Mouse (Mus musculus): ENCODE data around the gene Lenep.
"Not testable (repeated sequence)": the region's sequence is repeated elsewhere in the genome, so short reads cannot be mapped to it uniquely, and the experiment has no call there.

The Lenep gene

DNA sequence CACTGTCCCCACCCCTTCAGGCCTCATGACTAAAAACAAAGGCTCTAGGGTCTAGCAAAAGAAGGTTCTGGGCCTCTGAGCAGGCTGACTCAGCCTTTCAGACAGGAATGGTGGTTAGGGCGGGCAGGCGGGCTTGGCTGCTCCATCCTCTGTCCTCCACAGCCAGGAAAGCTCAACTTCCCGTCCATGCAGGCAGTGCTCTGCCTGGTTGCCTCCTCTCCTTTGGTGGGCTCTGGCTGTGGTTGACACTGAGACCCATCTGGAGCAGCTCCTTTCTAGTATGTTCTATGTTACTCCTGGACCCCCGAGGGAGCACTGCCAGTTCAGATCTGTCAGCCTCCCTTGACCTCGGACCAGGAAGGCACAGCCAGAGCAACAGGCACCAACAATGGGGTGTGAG lies at the start of gene Lenep:
Gene Lenep (minus strand): TSS at position 101 of the 400 bp plus-strand sequence.
- DNase-seq: no peak

DNA sequence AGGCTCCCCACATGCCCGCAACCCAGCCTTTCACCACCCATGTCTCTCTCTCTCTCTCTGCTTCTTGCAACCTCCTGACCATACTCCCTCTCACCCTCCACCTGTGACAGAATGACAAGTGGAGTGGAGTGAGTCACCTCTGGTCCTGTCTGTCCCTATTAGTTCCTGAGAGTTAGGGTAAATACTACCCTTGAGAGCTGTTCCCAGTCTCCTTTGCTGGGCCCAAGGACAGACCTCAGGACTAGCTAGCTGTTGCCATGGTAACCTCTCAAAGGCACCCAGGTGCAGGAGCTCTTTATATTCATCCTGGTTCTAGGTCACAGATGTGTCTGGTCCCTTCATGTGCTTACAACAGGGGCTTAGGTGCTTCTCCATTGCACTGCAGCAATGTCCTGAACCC lies 49.3 kb upstream of the Lenep start:
- no peak for DNase-seq

- DNase-seq: peak; percentile 77
Measured at GRCm38 (mm10) chr3:89449541-89449940, 46.9 kb upstream of the Lenep start.

- no peak for DNase-seq
Measured at GRCm38 (mm10) chr3:89448720-89449537, 46.3 kb upstream of the Lenep start.

DNA sequence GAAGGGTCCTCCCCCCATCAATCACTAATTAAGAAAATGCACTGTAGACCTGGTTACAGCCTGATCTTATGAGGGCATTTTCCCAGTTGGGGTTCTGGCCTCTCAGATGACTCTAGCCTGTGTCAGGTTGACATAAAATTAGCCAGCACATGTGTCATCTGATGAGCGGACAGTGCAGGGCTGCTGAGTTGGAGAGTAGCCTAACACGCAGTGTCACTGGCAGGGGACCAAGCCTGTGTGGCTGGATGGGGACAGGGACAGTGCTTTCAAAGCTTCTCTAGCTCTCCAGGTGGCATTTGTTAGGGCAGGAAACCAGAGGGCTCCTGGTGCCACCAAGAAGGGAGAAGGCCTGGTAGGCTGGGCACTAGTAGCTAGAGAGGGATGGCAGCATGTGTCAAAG lies 38.1 kb upstream of the Lenep start:
- DNase-seq: no peak

DNA sequence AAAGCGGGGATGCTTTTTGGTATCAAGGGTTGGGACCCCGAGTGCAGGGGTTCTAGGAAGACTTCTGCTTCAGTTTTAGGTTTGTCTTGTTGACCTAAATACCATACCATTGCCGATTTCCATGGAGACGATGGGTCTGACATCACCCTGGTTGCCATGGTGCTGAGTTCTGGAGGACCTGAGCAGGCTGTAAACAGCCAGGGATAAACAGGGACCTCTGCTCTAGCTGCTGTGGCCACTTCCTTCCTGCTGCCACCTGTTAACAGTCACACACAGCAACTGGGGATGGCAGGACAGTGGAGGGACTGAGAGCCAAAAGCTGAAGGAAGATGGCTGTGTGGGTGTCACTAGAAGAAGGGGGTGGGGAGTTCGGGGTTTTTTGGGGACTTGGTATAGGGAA lies 34.7 kb upstream of the Lenep start:
- DNase-seq: no peak

DNA sequence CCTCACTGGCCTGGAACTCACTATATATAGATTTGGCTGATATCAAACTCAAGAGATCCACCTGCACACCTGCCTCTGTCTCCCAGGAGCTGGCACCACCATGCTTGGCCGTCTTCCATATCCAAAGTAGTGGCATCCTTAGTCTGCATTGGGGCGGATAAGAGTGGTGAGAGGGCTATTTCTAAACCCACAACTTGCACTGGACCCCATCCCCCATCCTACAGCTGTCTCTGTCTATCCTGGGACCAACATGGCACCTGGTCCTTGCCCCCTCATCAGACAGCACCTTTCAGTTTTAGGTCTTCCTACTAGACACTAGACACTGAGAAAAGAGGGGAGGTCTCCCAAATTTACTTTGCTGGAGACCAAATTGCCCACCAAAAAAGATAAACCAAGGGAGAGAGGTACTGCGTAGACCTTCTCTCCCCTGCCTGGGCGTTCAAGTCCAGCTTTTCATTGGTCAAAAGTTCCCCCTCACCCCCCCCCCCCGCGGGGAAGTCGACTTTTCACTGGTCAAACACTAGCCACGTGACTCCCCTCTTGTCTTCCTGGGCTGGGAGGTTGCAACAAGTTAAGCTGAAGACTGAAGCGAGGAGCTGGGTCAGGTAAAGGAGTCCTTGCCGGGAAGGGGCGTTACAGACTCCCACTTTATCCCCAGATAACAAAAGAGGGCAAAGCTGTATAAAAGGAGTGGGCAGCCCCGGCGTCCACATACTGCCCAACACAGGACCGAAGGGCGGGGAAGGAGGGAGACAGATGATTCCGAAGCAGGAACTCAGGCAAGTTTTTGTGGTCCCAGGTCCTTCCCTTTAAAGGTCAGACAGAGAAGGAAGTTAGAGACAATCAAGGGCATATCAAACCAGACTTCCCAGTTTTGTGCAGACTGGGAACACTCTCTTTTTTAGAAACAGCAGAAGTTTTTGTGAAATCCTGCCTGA lies 33.9 kb upstream of the Lenep start, which contains the start of gene Pbxip1:
Gene Pbxip1 (plus strand): TSS at position 531 of the 938 bp plus-strand sequence.
- DNase-seq: no peak

DNA sequence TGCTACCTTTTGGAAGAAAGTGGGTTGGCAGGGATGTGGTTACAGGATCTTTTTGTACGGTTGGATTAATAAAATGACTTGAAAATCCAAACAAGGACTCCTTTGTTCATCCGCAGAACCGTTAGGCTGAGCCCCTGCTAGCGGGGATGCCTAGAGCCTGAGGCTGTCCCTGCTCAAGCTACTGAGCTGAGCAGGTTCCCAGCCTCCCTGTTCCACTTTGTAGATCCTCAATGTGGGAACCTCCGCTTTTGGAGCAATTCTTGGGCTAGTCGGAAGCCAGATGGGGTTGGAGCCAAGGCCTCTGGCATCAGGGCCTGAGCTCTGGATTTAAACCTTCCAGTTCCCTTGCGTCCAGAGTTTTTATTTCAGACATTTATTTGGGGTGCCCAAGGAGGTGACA lies 32.4 kb upstream of the Lenep start:
- DNase-seq: no peak

DNA sequence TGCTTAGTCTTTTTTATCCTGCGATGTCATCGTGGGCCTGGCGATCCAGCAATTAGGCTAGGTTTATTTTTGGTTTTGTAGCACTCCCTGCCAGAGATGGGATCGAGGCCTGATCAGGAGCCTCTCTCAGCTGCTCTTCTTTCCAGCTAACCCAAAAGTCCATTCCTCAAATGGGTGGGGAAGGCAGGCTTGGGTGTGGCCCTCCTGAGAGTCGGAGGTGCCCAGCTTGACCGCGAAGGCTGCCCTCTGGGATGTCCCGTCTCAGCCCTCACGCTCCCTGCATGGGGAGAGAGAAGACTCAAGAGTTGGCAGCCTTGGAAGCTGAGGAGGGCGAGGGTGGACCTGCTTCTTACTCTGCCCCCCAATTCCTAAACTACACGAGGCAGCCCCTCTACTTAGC lies 31.9 kb upstream of the Lenep start:
- DNase-seq: no peak

DNA sequence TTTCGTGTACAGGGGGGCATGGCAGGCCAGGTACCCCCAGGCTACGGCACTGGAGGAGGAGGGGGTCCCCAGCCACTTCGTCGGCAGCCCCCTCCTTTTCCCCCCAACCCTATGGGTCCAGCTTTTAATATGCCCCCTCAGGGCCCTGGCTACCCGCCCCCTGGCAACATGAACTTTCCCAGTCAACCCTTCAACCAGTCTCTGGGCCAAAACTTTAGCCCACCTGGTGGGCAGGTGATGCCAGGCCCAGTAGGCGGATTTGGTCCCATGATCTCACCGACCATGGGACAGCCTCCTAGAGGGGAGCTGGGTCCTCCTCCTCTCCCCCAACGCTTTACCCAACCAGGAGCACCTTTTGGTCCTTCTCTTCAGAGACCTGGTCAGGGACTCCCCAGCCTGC lies 30.0 kb upstream of the Lenep start:
- DNase-seq: no peak

DNA sequence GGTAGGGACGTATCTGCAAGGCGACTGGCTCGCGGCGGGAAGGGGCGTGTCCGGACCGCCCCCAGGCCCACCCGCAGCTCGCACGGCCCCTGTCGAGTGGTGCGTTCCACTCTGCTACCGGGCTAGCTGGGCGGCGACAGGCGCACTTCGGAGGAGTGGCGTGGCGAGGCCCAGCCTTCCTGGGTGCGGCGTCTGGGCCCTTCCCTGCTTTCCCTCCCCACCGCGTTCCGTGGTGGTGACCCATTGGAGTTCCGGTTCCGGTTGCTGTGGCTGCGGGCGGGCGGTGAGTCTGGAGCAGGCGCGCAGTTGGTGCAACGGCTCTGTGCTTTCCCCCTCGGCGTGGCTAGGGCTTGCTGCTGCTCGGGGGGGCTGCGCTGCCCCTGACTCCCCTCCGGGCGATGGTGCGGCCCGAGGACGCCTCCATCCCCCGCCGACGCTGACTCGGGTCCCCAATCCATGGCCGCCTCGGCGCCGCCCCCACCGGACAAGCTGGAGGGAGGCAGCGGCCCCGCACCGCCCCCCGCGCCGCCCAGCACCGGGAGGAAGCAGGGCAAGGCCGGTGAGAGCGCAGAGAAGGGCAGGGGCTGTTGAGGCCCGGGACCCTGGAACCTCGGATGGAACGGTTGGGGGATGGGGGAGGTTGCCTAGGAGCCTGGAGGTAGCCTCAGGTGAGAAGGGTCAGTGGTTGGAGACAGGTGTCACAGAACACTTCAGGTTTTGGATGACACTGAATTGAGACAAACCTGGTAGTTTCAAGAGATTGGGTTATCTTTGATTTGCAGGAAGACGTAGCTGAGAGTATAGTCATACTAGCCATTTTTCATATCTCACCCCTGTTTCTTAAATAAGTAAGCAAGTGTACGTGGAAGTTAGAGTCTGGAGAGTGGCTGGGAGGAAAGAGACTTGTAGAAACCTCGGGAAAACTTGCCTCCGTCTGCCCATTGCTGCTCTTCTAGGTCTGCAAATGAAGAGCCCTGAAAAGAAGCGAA lies 27.9 kb upstream of the Lenep start, which contains the start of gene Pygo2:
Gene Pygo2 (plus strand): TSS at position 44 of the 989 bp plus-strand sequence.
- DNase-seq: peak; percentile 96

GRCm38 (mm10) chr3:89429021-89429420 lies 26.4 kb upstream of the Lenep start:
- not testable (repeated sequence) for DNase-seq

- DNase-seq: no peak
Measured at GRCm38 (mm10) chr3:89425876-89426275, 23.3 kb upstream of the Lenep start.

GRCm38 (mm10) chr3:89425141-89425525 lies 22.5 kb upstream of the Lenep start:
- no peak for DNase-seq

DNA sequence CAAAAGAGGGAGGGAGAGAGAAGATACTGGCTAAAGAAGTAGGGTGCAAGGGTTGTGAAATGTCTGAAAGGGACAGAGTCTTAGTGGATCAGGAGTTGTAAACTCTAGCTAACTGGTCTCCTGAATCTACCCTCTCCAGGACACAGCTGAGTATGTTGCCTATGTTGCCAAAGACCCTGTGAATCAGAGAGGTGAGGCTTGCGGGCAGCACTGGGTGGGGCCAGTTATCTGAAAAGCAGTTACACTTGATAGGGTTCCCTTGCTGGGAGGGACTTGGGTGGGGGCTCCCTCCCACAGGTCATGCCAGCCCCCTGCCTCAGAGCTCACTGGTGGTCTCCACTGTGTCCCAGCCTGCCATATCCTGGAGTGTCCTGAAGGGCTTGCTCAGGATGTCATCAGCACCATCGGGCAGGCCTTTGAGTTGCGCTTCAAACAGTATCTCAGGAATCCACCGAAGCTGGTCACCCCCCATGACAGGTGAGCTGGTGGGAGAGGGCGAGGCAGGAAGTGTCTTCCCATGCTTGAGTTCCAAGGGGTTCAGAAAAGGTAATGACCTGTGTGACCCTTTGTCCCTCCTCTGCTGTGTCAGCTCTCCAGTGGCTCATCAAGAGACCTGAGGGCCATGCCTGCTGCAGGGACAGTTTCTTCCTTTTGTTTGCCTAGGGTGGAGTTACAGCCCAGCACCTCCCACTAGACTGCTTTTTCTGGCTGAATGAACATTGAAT lies 22.0 kb upstream of the Lenep start:
- DNase-seq: no peak

DNA sequence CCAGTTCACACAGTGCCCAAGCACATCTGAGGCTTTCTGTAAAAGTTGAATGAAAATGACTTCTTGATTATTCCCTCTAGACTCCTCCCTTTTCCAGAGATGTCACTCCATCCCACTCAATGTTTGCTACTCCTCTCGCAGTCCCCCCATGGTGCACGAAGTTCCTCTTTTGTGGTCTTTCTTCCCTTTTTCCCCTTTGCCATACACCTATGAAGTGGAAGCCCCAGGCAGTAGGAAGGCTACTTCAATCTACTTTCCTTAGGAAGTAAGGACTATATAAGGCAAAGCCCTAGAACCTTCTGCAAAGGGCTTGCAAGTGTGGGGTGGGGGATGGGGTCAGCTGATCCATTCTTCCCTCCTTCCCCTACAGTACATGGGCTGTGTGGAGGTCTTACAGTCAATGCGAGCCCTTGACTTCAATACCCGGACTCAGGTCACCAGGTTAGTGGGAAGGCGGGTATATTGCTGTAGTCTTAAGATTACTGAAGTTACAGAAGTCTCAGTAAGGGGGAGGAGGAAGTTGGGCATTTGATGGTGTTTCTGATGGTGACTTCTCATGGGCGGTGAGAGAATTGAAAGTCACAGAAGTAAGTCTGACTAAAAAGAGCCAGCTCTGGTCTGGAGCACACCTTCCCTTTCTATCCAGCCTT lies 20.1 kb upstream of the Lenep start:
- no peak for DNase-seq

DNA sequence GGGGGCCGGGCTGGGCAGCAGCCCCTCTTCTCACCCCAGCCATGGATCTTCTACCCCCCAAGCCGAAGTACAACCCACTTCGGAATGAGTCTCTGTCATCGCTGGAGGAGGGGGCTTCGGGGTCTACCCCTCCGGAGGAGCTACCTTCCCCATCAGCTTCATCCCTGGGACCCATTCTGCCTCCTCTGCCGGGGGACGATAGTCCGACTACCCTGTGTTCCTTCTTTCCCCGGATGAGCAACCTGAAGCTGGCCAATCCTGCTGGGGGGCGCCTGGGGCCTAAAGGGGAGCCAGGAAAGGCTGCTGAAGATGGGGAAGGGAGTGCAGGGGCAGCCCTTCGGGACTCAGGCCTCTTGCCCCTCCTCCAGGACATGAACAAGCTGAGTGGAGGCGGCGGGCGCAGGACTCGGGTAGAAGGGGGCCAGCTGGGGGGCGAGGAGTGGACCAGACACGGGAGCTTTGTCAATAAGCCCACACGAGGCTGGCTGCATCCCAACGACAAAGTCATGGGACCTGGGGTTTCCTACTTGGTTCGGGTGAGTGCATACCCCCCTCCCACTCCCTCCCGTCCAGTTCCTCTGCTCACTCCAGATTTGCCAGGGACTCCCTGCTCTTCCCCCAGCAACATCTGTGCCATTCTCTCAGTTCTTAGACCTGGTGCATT lies 19.3 kb upstream of the Lenep start:
- no peak for DNase-seq

GRCm38 (mm10) chr3:89421002-89421774 lies 18.6 kb upstream of the Lenep start:
- DNase-seq: peak; percentile 45

- DNase-seq: no peak
Measured at GRCm38 (mm10) chr3:89420421-89420820, 17.8 kb upstream of the Lenep start.

DNA sequence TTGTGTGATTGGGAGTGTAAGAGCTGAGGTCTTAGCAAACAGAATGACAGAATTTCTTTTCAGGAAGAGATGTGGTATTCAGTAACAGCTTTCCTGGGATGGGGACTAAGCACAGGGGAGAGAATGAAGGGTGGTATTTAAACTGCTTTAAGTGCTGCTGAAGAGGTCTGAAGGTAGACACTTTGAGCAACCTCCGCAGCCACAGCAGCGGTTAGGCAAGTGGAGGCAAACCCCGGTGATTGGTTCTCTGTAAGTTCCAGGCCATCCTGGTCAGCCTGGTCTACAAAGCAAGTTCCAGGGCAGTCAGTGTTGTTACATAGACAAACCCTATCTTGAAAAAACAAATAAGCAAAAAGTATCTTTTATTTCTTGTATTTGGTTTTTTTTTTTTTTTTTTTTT lies 17.4 kb upstream of the Lenep start:
- DNase-seq: no peak
